Mouse (Mus musculus) midbrain, postnatal 0 days (tissue): ENCODE results near the gene Rgs10. TPM values are rescaled to one million over a fixed set of nuclear protein-coding genes. Genes with fewer than 3 reads are reported as not detected.

Experiments used
- ATAC-seq: fragments of 200-750 bp; cut with Nextera tagmentation; 2 replicates; pipeline ENCODE4 v1.8.0; 2017; ENCODE audit warnings: moderate number of reproducible peaks, mild to moderate bottlenecking, moderate TSS enrichment, moderate library complexity; ENCODE audit not compliant: low FRiP score
- DNase-seq: peaks from one replicate; pipeline ENCODE4 v3.0.0-alpha.2; 2015; ENCODE audit warnings: low spot score
- H3K27ac ChIP-seq: fragments of 300-500 bp; sonication (generic); 2 replicates; pipeline ENCODE4 v1.5.1; 2014; ENCODE audit warnings: low read depth, mild to moderate bottlenecking, low read length, mixed read lengths
- H3K27me3 ChIP-seq: fragments of 300-500 bp; sonication (generic); 2 replicates; pipeline ENCODE4 v1.6.1; 2014; ENCODE audit warnings: low read length, control low read depth, mixed read lengths; ENCODE audit not compliant: insufficient read depth
- H3K36me3 ChIP-seq: fragments of 300-500 bp; sonication (generic); 2 replicates; pipeline ENCODE4 v1.6.1; 2014; ENCODE audit warnings: low read length, control low read depth, mixed read lengths; ENCODE audit not compliant: insufficient read depth
- H3K4me1 ChIP-seq: fragments of 300-500 bp; sonication (generic); 2 replicates; pipeline ENCODE4 v1.6.1; 2014; ENCODE audit warnings: mild to moderate bottlenecking, control low read depth, antibody characterized with exemption, low read length, mixed read lengths; ENCODE audit not compliant: insufficient read depth
- H3K4me2 ChIP-seq: fragments of 300-500 bp; sonication (generic); 2 replicates; pipeline ENCODE4 v1.6.1; 2014; ENCODE audit warnings: low read depth, mild to moderate bottlenecking, low read length, mixed read lengths; ENCODE audit not compliant: poor library complexity, severe bottlenecking
- H3K4me3 ChIP-seq: fragments of 300-500 bp; sonication (generic); 2 replicates; pipeline ENCODE4 v1.5.1; 2014; ENCODE audit warnings: low read depth, mild to moderate bottlenecking, low read length, moderate library complexity
- H3K9ac ChIP-seq: fragments of 300-500 bp; sonication (generic); replicated peaks from 2 replicates; pipeline ENCODE4 v1.6.1; 2014; ENCODE audit warnings: mild to moderate bottlenecking, low read length, moderate library complexity, mixed read lengths; ENCODE audit not compliant: poor library complexity, severe bottlenecking
- H3K9me3 ChIP-seq: fragments of 300-500 bp; sonication (generic); 2 replicates; pipeline ENCODE4 v1.6.1; 2016; ENCODE audit warnings: low read length, control low read depth
- CTCF ChIP-seq: IDR thresholded peaks from 2 replicates; pipeline ENCODE4 v1.5.1; 2016; ENCODE audit warnings: antibody characterized with exemption, mild to moderate bottlenecking
- WGBS: fragments of 180-500 bp; shearing (Covaris S2); extraction: QIAGEN DNeasy Blood & Tissue Kit; methylation state at CpG from one replicate; pipeline ENCODE4 v1.1.7; 2014; 5-methylcytosine and 5-hydroxymethylcytosine counted together
- polyA plus RNA-seq: library from polyadenylated mRNA; unstranded; fragments of >200 nt; fragmentation: Nextera tagmentation; extraction: Ambion mirVana; gene quantifications from 2 replicates; pipeline ENCODE4 v1.2.1, GENCODE M21; 2015
- total RNA-seq: library from RNA; depleted of rRNA; stranded (reverse); fragments of >200 nt; gene quantifications from 2 replicates; pipeline ENCODE4 v1.2.3, GENCODE M21; 2014

The Rgs10 gene
- total and polyA plus RNA-seq, 2 experiments from 2014 or later, result 84.6 to 89.3 TPM

- no peak for DNase-seq
- H3K36me3 ChIP-seq, result no peaks in the 10 kb centered on the region
- H3K27me3 ChIP-seq, result peaks cover 14% of the 10 kb centered on the region
- no peak overlapping the region for H3K27ac ChIP-seq
- H3K4me2 ChIP-seq, result peak overlapping the region; percentile 94
- peak overlapping the region; percentile 73 for H3K4me3 ChIP-seq
- H3K4me1 ChIP-seq, result no peaks in the 10 kb centered on the region
- H3K9ac ChIP-seq, result peak overlapping the region; percentile 73; the same call in 1 of the 2 replicates
- TF ChIP-seq CTCF, result no peak
- no peaks in the 10 kb centered on the region for H3K9me3 ChIP-seq
- 53% methylated on average over 6 of the region's 6 CpGs for WGBS
- ATAC-seq, result no peak
These were observed 1.9 kb downstream of the Rgs10 start for GRCm38 (mm10) chr7:128416664-128417063.

DNA sequence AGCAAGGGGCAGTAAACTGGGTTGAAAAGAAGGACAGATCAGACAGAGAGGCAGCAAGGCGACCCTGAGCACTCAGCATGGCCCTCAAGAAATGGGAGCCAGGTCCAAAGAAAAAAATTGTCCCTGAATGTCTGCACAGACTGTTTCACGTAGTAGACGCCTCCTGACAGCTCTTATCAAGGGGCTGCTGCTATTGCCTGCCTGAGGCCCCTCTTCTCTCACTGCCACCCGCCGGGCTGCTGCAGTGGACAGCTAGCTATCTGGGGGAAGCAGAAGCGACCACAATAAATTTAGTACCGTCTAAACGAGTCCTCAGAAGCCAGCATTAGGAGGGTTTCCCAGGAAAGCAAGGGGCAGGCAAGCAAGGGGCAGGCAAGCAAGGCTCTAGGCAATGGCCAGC is 4.1 kb downstream of the Rgs10 start:
- Histone ChIP-seq H3K4me1 (no peaks in the 10 kb centered on the region), H3K27ac (no peak overlapping the region), H3K4me3 (no peak overlapping the region), H3K9me3 (no peaks in the 10 kb centered on the region), H3K27me3 (no peaks in the 10 kb centered on the region), H3K36me3 (no peaks in the 10 kb centered on the region), H3K4me2 (no peak overlapping the region), H3K9ac (no peak overlapping the region)
- DNase-seq, result no peak
- TF ChIP-seq CTCF, result no peak
- 56% methylated on average over 8 of the region's 8 CpGs for WGBS
- no peak for ATAC-seq

DNA sequence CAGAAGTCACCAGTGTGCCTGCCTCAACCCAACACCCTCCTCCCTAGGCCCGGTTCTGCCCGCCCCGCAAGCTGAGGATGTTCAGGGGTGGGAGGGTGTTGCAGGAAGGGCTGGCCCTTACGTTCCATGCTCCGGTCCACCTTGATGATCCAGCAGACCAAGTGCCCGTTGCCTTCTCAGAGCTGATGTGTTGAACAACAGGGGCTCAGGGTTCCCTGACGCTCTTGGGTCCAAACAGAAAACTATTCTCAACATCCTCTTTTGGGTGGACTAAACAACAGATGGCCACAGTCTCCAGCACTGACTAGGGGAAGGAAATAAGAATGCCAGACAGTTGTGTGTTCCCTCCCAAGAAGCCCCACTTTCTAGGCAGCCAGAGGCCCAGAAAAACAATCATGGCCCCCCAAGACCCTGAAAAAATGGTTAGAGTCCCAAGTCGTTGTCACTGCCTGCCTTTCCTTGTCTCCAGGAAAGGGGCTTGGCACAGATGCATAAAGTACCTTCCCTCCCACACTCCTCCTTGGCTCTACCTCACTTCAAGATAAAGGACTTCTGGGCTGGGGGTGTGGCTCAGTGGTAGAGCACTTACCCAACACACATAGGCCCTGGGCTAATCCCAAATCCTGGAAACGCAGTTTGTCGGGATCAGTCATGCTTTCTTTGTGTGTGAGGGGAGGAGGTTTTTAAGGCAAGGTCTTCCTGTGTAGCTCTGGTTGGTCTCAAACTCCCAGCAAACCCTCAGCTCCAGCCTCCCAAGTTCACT is 6.3 kb downstream of the Rgs10 start:
- H3K9me3 ChIP-seq, result no peaks in the 10 kb centered on the region
- no peak for DNase-seq
- no peak overlapping the region for H3K4me2 ChIP-seq
- H3K4me1 ChIP-seq, result no peaks in the 10 kb centered on the region
- no peaks in the 10 kb centered on the region for H3K36me3 ChIP-seq
- no peak for TF ChIP-seq CTCF
- H3K4me3 ChIP-seq, result no peak overlapping the region
- 65% methylated on average over 10 of the region's 10 CpGs for WGBS
- H3K9ac ChIP-seq, result no peak overlapping the region
- no peaks in the 10 kb centered on the region for H3K27me3 ChIP-seq
- no peak for ATAC-seq
- no peak overlapping the region for H3K27ac ChIP-seq

GRCm38 (mm10) chr7:128410708-128411413 is 7.7 kb downstream of the Rgs10 start:
- Histone ChIP-seq H3K27me3 (no peaks in the 10 kb centered on the region), H3K36me3 (no peaks in the 10 kb centered on the region), H3K9me3 (no peaks in the 10 kb centered on the region), H3K4me2 (no peak overlapping the region), H3K4me3 (no peak overlapping the region), H3K27ac (no peak overlapping the region), H3K9ac (no peak overlapping the region), H3K4me1 (no peaks in the 10 kb centered on the region)
- no peak for TF ChIP-seq CTCF
- ATAC-seq (no peak), DNase-seq (no peak)
- WGBS, result 71% methylated on average over 11 of the region's 11 CpGs

GRCm38 (mm10) chr7:128408265-128408664 is 10.3 kb downstream of the Rgs10 start:
- no peak for DNase-seq
- no peaks in the 10 kb centered on the region for H3K27me3 ChIP-seq
- TF ChIP-seq CTCF, result peak; percentile 47
- H3K9ac ChIP-seq, result no peak overlapping the region
- ATAC-seq, result no peak
- H3K4me3 ChIP-seq, result no peak overlapping the region
- H3K9me3 ChIP-seq, result no peaks in the 10 kb centered on the region
- H3K4me1 ChIP-seq, result no peaks in the 10 kb centered on the region
- H3K4me2 ChIP-seq, result no peak overlapping the region
- no peaks in the 10 kb centered on the region for H3K36me3 ChIP-seq
- H3K27ac ChIP-seq, result no peak overlapping the region
- 91% methylated on average over 5 of the region's 5 CpGs for WGBS

- ATAC-seq (no peak), DNase-seq (no peak)
- no peak for TF ChIP-seq CTCF
- Histone ChIP-seq H3K4me3 (no peak overlapping the region), H3K9me3 (no peaks in the 10 kb centered on the region), H3K27me3 (no peaks in the 10 kb centered on the region), H3K9ac (no peak overlapping the region), H3K4me2 (no peak overlapping the region), H3K36me3 (peaks cover 12% of the 10 kb centered on the region; the same call in 1 of the 2 replicates), H3K4me1 (no peaks in the 10 kb centered on the region), H3K27ac (no peak overlapping the region)
- WGBS, result 85% methylated on average over 6 of the region's 6 CpGs
These were observed 14.6 kb downstream of the Rgs10 start for GRCm38 (mm10) chr7:128403988-128404387.
